ENCODE assay signal across 9 mouse cellular contexts in the genomic region with DNA sequence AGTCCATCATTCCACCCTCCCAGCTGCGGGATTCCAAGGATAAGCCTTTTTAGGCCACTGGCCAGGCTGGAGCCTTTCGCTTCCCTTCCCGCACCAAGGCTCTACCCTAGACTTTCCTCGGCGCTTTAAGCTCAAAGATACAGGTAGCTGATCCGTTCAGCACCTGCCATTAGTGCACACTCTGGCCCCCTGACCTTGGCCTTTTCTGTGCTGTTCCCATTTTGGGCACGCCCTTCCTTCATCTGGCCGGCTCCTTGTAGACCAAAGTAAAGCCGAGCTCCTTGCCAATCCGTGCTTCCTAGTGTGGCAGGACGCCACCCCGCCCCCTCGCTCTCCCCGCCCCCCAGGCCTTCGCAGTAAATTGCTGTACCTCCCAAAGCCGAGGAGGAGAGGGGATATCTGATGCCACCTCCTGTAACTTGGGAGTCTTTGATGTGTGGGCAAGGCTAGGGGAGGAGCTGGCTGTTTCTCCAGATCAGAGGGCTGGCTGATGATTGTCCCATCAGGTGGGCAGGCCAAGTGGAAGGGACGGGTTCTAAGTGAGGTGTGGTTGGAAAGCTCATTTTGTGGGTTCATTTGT. TPM values are rescaled to one million over a fixed set of nuclear protein-coding genes. Genes with fewer than 3 reads are reported as not detected.
DNase-seq lines count a peak whose midpoint lies in the region; ATAC-seq lines count a peak whose summit lies in the region.
"Had no signal": no experiment of that assay in that cellular context is flagged by ENCODE, and none has a peak within 500 bp of the region (broad histone marks: within the 10 kb centered on the region; RNA-seq: fewer than 3 reads in every experiment).

No protein-coding gene starts in this region.

- H3K4me2 ChIP-seq in hindbrain, embryonic 16.5 days (ENCODE audit: low read length): peak overlapping the region; percentile 87
- H3K4me2 ChIP-seq in neural tube, embryonic 13.5 days: peak overlapping the region; percentile 94

- peak overlapping the region; percentile 86 for H3K27ac ChIP-seq in hindbrain, embryonic 16.5 days (ENCODE audit: low read depth, low read length)
- H3K27ac ChIP-seq in neural tube, embryonic 13.5 days (replicated peaks): no peak overlapping the region

- H3K9me3 ChIP-seq in megakaryocyte, embryonic 14.5 days: peaks cover 14% of the 10 kb centered on the region
- H3K9me3 ChIP-seq in hindbrain, embryonic 16.5 days (ENCODE audit: control insufficient read depth, low read length): no peaks in the 10 kb centered on the region
- H3K9me3 ChIP-seq in neural tube, embryonic 13.5 days: no peaks in the 10 kb centered on the region

- peak overlapping the region; percentile 80 for H3K9ac ChIP-seq in hindbrain, embryonic 16.5 days (ENCODE audit: low read depth, low read length)
- peak overlapping the region; percentile 83 for H3K9ac ChIP-seq in neural tube, embryonic 13.5 days

- peak; percentile 20 for DNase-seq in cerebellum, adult 8-10 months
- no peak for DNase-seq in cerebellum, adult 18-20 months
- no peak for DNase-seq in gastrocnemius, postnatal 10 days
- no peak for DNase-seq in layer of hippocampus, adult 9-11 months

- ATAC-seq in megakaryocyte, adult 5-6 weeks (ENCODE audit: poor library complexity, severe bottlenecking): no peak
- peak; percentile 6 for ATAC-seq in hindbrain, embryonic 16.5 days
- ATAC-seq in neural tube, embryonic 13.5 days (ENCODE audit: low read depth): peak; percentile 2; the same call in 1 of the 2 replicates

- H3K4me1 ChIP-seq in megakaryocyte, embryonic 14.5 days: peaks cover 22% of the 10 kb centered on the region
- peaks cover 15% of the 10 kb centered on the region for H3K4me1 ChIP-seq in hindbrain, embryonic 16.5 days (ENCODE audit: control insufficient read depth, insufficient read depth, low read depth, low read length)
- peaks cover 20% of the 10 kb centered on the region for H3K4me1 ChIP-seq in neural tube, embryonic 13.5 days (replicated peaks)

- 2% methylated on average over 17 of the region's 17 CpGs for WGBS in hindbrain, embryonic 16.5 days
- 2% methylated on average over 17 of the region's 17 CpGs for WGBS in neural tube, embryonic 13.5 days

- no peaks in the 10 kb centered on the region for H3K36me3 ChIP-seq in megakaryocyte, embryonic 14.5 days (replicated peaks; ENCODE audit: low read length)
- H3K36me3 ChIP-seq in hindbrain, embryonic 16.5 days (ENCODE audit: control insufficient read depth, insufficient read depth, low read length): no peaks in the 10 kb centered on the region
- H3K36me3 ChIP-seq in neural tube, embryonic 13.5 days: no peaks in the 10 kb centered on the region

- peak overlapping the region; percentile 94 for H3K4me3 ChIP-seq in megakaryocyte, embryonic 14.5 days (replicated peaks)
- peak overlapping the region; percentile 75 for H3K4me3 ChIP-seq in hindbrain, embryonic 16.5 days (ENCODE audit: low read length)
- H3K4me3 ChIP-seq in neural tube, embryonic 13.5 days: peak overlapping the region; percentile 76

- H3K27me3 ChIP-seq in megakaryocyte, embryonic 14.5 days (replicated peaks): peaks cover 81% of the 10 kb centered on the region
- peaks cover 2% of the 10 kb centered on the region for H3K27me3 ChIP-seq in hindbrain, embryonic 16.5 days (replicated peaks; ENCODE audit: control insufficient read depth, insufficient read depth, low read length)
- peaks cover 71% of the 10 kb centered on the region for H3K27me3 ChIP-seq in neural tube, embryonic 13.5 days

RNA-seq across cellular contexts. Expression of a gene that starts 40.4 kb away (rescaled TPM):
- polyA plus RNA-seq in megakaryocyte, embryonic 14.5 days (2012; ENCODE audit: insufficient read depth, low replicate concordance): 0.78 TPM in 1 of 2 replicates, not detected in the other
- total RNA-seq in megakaryocyte, adult 5-6 weeks (2015): 5.3 and 5.4 TPM in 2 replicates
- 6.0 and 7.5 TPM in 2 replicates for total RNA-seq in megakaryocyte, adult 5-6 weeks (2017)
- 11.0 and 12.3 TPM in 2 replicates for polyA plus RNA-seq in hindbrain, embryonic 16.5 days (2015; fragmentation: Nextera tagmentation; extraction: Ambion mirVana)
- polyA plus RNA-seq in neural tube, embryonic 13.5 days (2015; fragmentation: Nextera tagmentation; extraction: Ambion mirVana): 8.4 TPM in 2 replicates
- 10 to 100 TPM; 25.4 to 30.2 TPM for total RNA-seq in gastrocnemius, postnatal 10 days (2021)

RNA-seq across cellular contexts. Expression of a gene that starts 55.8 kb away (rescaled TPM):
- not detected in 2 replicates for polyA plus RNA-seq in megakaryocyte, embryonic 14.5 days (2012; ENCODE audit: insufficient read depth, low replicate concordance)
- total RNA-seq in megakaryocyte, adult 5-6 weeks (2015): not detected in 2 replicates
- total RNA-seq in megakaryocyte, adult 5-6 weeks (2017): 0.20 TPM in 1 of 2 replicates, not detected in the other
- polyA plus RNA-seq in hindbrain, embryonic 16.5 days (2015; fragmentation: Nextera tagmentation; extraction: Ambion mirVana): 1.8 TPM in 2 replicates
- 1.2 and 1.5 TPM in 2 replicates for polyA plus RNA-seq in neural tube, embryonic 13.5 days (2015; fragmentation: Nextera tagmentation; extraction: Ambion mirVana)
- total RNA-seq in gastrocnemius, postnatal 10 days (2021): not detected
- polyA plus RNA-seq: C2C12 had no signal
